Mouse (Mus musculus) embryonic facial prominence, embryonic 13.5 days (tissue): ENCODE measurements around the gene Smoc2. TPM values are rescaled to one million over a fixed set of nuclear protein-coding genes. Genes with fewer than 3 reads are reported as not detected.

Experiments
- ATAC-seq: fragments of 200-750 bp; cut with Nextera tagmentation; 2 replicates; pipeline ENCODE4 v1.8.0; 2017; ENCODE audit warnings: low read depth; ENCODE audit not compliant: insufficient number of reproducible peaks, insufficient read depth, low FRiP score, low TSS enrichment
- H3K27ac ChIP-seq: fragments of 300-500 bp; sonication (generic); 2 replicates; pipeline ENCODE4 v1.5.1; 2015; ENCODE audit warnings: moderate library complexity, mild to moderate bottlenecking, inconsistent platforms
- H3K27me3 ChIP-seq: fragments of 300-500 bp; sonication (generic); 2 replicates; pipeline ENCODE4 v1.6.1; 2015; ENCODE audit warnings: mild to moderate bottlenecking, inconsistent platforms
- H3K36me3 ChIP-seq: fragments of 300-500 bp; sonication (generic); 2 replicates; pipeline ENCODE4 v1.6.1; 2015; ENCODE audit warnings: mild to moderate bottlenecking, inconsistent platforms
- H3K4me1 ChIP-seq: fragments of 300-500 bp; sonication (generic); 2 replicates; pipeline ENCODE4 v1.6.1; 2015; ENCODE audit warnings: inconsistent platforms
- H3K4me2 ChIP-seq: fragments of 300-500 bp; sonication (generic); 2 replicates; pipeline ENCODE4 v1.6.1; 2015; ENCODE audit warnings: moderate library complexity, mild to moderate bottlenecking, inconsistent platforms
- H3K4me3 ChIP-seq: fragments of 300-500 bp; sonication (generic); 2 replicates; pipeline ENCODE4 v1.5.1; 2015; ENCODE audit warnings: mild to moderate bottlenecking, inconsistent platforms
- H3K9ac ChIP-seq: fragments of 300-500 bp; sonication (generic); 2 replicates; pipeline ENCODE4 v1.6.1; 2015; ENCODE audit warnings: mild to moderate bottlenecking, inconsistent platforms
- H3K9me3 ChIP-seq: fragments of 300-500 bp; sonication (generic); 2 replicates; pipeline ENCODE4 v1.6.1; 2016; ENCODE audit warnings: inconsistent platforms
- WGBS: fragments of 180-500 bp; shearing (Covaris S2); methylation state at CpG from one replicate; pipeline ENCODE4 v1.1.7; 2015; ENCODE audit warnings: mixed read lengths; 5-methylcytosine and 5-hydroxymethylcytosine counted together
- polyA plus RNA-seq: library from polyadenylated mRNA; unstranded; fragments of >200 nt; fragmentation: Nextera tagmentation; extraction: Ambion mirVana; gene quantifications from 2 replicates; pipeline ENCODE4 v1.2.1, GENCODE M21; 2015

Smoc2 gene
- polyA plus RNA-seq, 1 experiment from 2014 or later = 122 TPM

GRCm38 (mm10) chr17:14353219-14354079 lies 74.1 kb downstream of the Smoc2 start:
- Histone ChIP-seq H3K36me3 (peaks cover 15% of the 10 kb centered on the region), H3K9me3 (0 out of 2 replicates have a peak, but pooled peaks cover 8% of the 10 kb centered on the region), H3K9ac (no peak overlapping the region), H3K4me1 (peaks cover 11% of the 10 kb centered on the region; the same call in 1 of the 2 replicates), H3K4me2 (no peak overlapping the region), H3K27ac (no peak overlapping the region), H3K27me3 (no peaks in the 10 kb centered on the region), H3K4me3 (no peak overlapping the region)
- 86% methylated on average over 10 of the region's 10 CpGs for WGBS
- ATAC-seq = no peak

- Histone ChIP-seq H3K9ac (no peak overlapping the region), H3K36me3 (peaks cover 3% of the 10 kb centered on the region; the same call in 1 of the 2 replicates), H3K4me2 (no peak overlapping the region), H3K27me3 (no peaks in the 10 kb centered on the region), H3K4me3 (no peak overlapping the region), H3K9me3 (no peaks in the 10 kb centered on the region), H3K4me1 (peaks cover 7% of the 10 kb centered on the region; the same call in 1 of the 2 replicates), H3K27ac (no peak overlapping the region)
- ATAC-seq = no peak
- 100% methylated on average over 1 of the region's 1 CpGs for WGBS
Observed at GRCm38 (mm10) chr17:14361511-14361910, 82.2 kb downstream of the Smoc2 start.

GRCm38 (mm10) chr17:14370476-14370875 lies 91.2 kb downstream of the Smoc2 start:
- H3K9me3 ChIP-seq = no peaks in the 10 kb centered on the region
- no peak overlapping the region for H3K4me2 ChIP-seq
- no peak overlapping the region for H3K4me3 ChIP-seq
- peaks cover 17% of the 10 kb centered on the region for H3K4me1 ChIP-seq
- no peak overlapping the region for H3K27ac ChIP-seq
- no peak for ATAC-seq
- peaks cover 8% of the 10 kb centered on the region; the same call in 1 of the 2 replicates for H3K27me3 ChIP-seq
- H3K9ac ChIP-seq = no peak overlapping the region
- H3K36me3 ChIP-seq = peaks cover 7% of the 10 kb centered on the region; the same call in 1 of the 2 replicates
- WGBS = 86% methylated on average over 5 of the region's 5 CpGs

- Histone ChIP-seq H3K36me3 (peaks cover 11% of the 10 kb centered on the region; the same call in 1 of the 2 replicates), H3K9ac (no peak overlapping the region), H3K9me3 (no peaks in the 10 kb centered on the region), H3K4me2 (no peak overlapping the region), H3K27me3 (peaks cover 8% of the 10 kb centered on the region; the same call in 1 of the 2 replicates), H3K4me3 (no peak overlapping the region), H3K27ac (no peak overlapping the region), H3K4me1 (peaks cover 21% of the 10 kb centered on the region)
- WGBS = 52% methylated on average over 6 of the region's 6 CpGs
- ATAC-seq = no peak
Observed at GRCm38 (mm10) chr17:14371606-14372005, 92.3 kb downstream of the Smoc2 start.

GRCm38 (mm10) chr17:14372324-14373145 lies 93.2 kb downstream of the Smoc2 start:
- Histone ChIP-seq H3K27me3 (peaks cover 8% of the 10 kb centered on the region), H3K9me3 (no peaks in the 10 kb centered on the region), H3K4me1 (peaks cover 26% of the 10 kb centered on the region), H3K4me2 (no peak overlapping the region), H3K9ac (no peak overlapping the region), H3K36me3 (peaks cover 11% of the 10 kb centered on the region; the same call in 1 of the 2 replicates), H3K27ac (no peak overlapping the region), H3K4me3 (no peak overlapping the region)
- ATAC-seq = peak; percentile 75; the same call in 1 of the 2 replicates
- WGBS = 49% methylated on average over 25 of the region's 25 CpGs

GRCm38 (mm10) chr17:14378692-14379446 lies 99.6 kb downstream of the Smoc2 start:
- WGBS = 19% methylated on average over 17 of the region's 17 CpGs
- Histone ChIP-seq H3K4me2 (peak overlapping the region; percentile 16; the same call in 1 of the 2 replicates), H3K9ac (no peak overlapping the region), H3K9me3 (no peaks in the 10 kb centered on the region), H3K27ac (peak overlapping the region; percentile 58; the same call in 1 of the 2 replicates), H3K36me3 (peaks cover 9% of the 10 kb centered on the region; the same call in 1 of the 2 replicates), H3K27me3 (no peaks in the 10 kb centered on the region; the same call in 1 of the 2 replicates), H3K4me3 (no peak overlapping the region), H3K4me1 (peaks cover 44% of the 10 kb centered on the region)
- peak; percentile 67; the same call in 1 of the 2 replicates for ATAC-seq

- Histone ChIP-seq H3K27me3 (no peaks in the 10 kb centered on the region; the same call in 1 of the 2 replicates), H3K9ac (no peak overlapping the region), H3K27ac (no peak overlapping the region), H3K9me3 (no peaks in the 10 kb centered on the region), H3K4me2 (no peak overlapping the region), H3K4me1 (peaks cover 44% of the 10 kb centered on the region), H3K4me3 (no peak overlapping the region), H3K36me3 (peaks cover 12% of the 10 kb centered on the region; the same call in 1 of the 2 replicates)
- 71% methylated on average over 2 of the region's 2 CpGs for WGBS
- no peak for ATAC-seq
Observed at GRCm38 (mm10) chr17:14379518-14379917, 100.2 kb downstream of the Smoc2 start.

GRCm38 (mm10) chr17:14379966-14380365 lies 100.7 kb downstream of the Smoc2 start:
- Histone ChIP-seq H3K9ac (no peak overlapping the region), H3K4me3 (no peak overlapping the region), H3K27ac (no peak overlapping the region), H3K36me3 (peaks cover 12% of the 10 kb centered on the region; the same call in 1 of the 2 replicates), H3K27me3 (no peaks in the 10 kb centered on the region; the same call in 1 of the 2 replicates), H3K4me2 (no peak overlapping the region), H3K9me3 (no peaks in the 10 kb centered on the region), H3K4me1 (peaks cover 44% of the 10 kb centered on the region)
- WGBS = 84% methylated on average over 3 of the region's 3 CpGs
- no peak for ATAC-seq

GRCm38 (mm10) chr17:14380526-14380925 lies 101.2 kb downstream of the Smoc2 start:
- no peak overlapping the region for H3K4me3 ChIP-seq
- 76% methylated on average over 12 of the region's 12 CpGs for WGBS
- ATAC-seq = no peak

GRCm38 (mm10) chr17:14381482-14381881 lies 102.2 kb downstream of the Smoc2 start:
- Histone ChIP-seq H3K36me3 (0 out of 2 replicates have a peak, but pooled peaks cover 4% of the 10 kb centered on the region), H3K9me3 (no peaks in the 10 kb centered on the region), H3K27ac (no peak overlapping the region), H3K4me1 (peaks cover 41% of the 10 kb centered on the region), H3K4me2 (no peak overlapping the region), H3K9ac (no peak overlapping the region), H3K4me3 (no peak overlapping the region), H3K27me3 (no peaks in the 10 kb centered on the region; the same call in 1 of the 2 replicates)
- ATAC-seq = no peak
- 41% methylated on average over 7 of the region's 7 CpGs for WGBS

More at GRCm38 (mm10) chr17:14380526-14380925, 101.2 kb downstream of the Smoc2 start:
- no peak overlapping the region for H3K9ac ChIP-seq
- no peaks in the 10 kb centered on the region for H3K9me3 ChIP-seq
- no peaks in the 10 kb centered on the region; the same call in 1 of the 2 replicates for H3K27me3 ChIP-seq
- no peak overlapping the region for H3K27ac ChIP-seq
- no peak overlapping the region for H3K4me2 ChIP-seq
- peaks cover 11% of the 10 kb centered on the region; the same call in 1 of the 2 replicates for H3K36me3 ChIP-seq
- peaks cover 44% of the 10 kb centered on the region for H3K4me1 ChIP-seq
